28 mouse cellular contexts compared by ENCODE assay signal in the genomic region with DNA sequence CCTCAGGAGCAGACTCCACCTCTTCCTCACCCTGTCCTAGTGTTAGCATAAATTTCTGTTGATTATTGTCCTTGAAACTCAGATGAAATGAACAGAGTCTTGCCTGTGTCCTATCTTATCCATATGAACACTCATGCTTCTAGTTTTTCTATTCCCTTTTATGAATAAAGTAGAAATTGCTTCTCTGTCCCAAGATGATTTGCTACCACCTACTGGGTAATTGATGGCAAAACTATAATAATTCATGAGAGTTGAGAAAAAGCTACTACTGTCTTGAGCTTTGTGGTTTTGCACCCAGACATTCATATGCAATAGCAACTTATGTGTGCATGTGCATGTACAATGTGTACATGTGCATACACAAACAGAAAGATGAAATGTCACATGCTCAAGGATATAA. TPM values are rescaled to one million over a fixed set of nuclear protein-coding genes. Genes with fewer than 3 reads are reported as not detected.
DNase-seq lines count a peak whose midpoint lies in the region; ATAC-seq and TF ChIP-seq lines count a peak whose summit lies in the region.
"Had no signal": no experiment of that assay in that cellular context is flagged by ENCODE, and none has a peak within 500 bp of the region (broad histone marks: within the 10 kb centered on the region; RNA-seq: fewer than 3 reads in every experiment).

No protein-coding gene starts in this region.

- TF ChIP-seq CTCF in heart, adult 2 months (IDR thresholded peaks at IDR 0.05): 0 out of 2 replicates have a peak, but pooled peaks have one; percentile 2
- peak; percentile 53 for TF ChIP-seq CTCF in layer of hippocampus, adult 2 months (conservative IDR thresholded peaks at IDR 0.05)
- TF ChIP-seq CTCF in midbrain, postnatal 0 days (IDR thresholded peaks at IDR 0.05): peak; percentile 32; the same call in 1 of the 2 replicates
- TF ChIP-seq CTCF in stomach, postnatal 0 days (IDR thresholded peaks at IDR 0.05; ENCODE audit: low read depth): peak; percentile 52

- no peak overlapping the region for H3K9ac ChIP-seq in heart, adult 2 months (ENCODE audit: low read depth, low read length)
- no peak overlapping the region for H3K9ac ChIP-seq in midbrain, postnatal 0 days (replicated peaks; ENCODE audit: low read length, poor library complexity, severe bottlenecking)
- no peak overlapping the region for H3K9ac ChIP-seq in midbrain, embryonic 15.5 days
- no peak overlapping the region for H3K9ac ChIP-seq in stomach, postnatal 0 days (ENCODE audit: low read length)
- H3K9ac ChIP-seq: forebrain, embryonic 13.5 days; heart, embryonic 12.5 days; heart, embryonic 15.5 days; hindbrain, embryonic 14.5 days had no signal

- no peak for ATAC-seq in midbrain, postnatal 0 days (ENCODE audit: low FRiP score)
- ATAC-seq in midbrain, embryonic 15.5 days (replicated peaks): no peak
- ATAC-seq in stomach, postnatal 0 days (ENCODE audit: low FRiP score, low TSS enrichment): no peak
- ATAC-seq: activated CD4-positive, CD25-positive, alpha-beta regulatory T cell, adult 4 months; forebrain, embryonic 13.5 days; forebrain, embryonic 16.5 days had no signal

- TF ChIP-seq EP300 in heart, adult 2 months (IDR thresholded peaks at IDR 0.05; ENCODE audit: insufficient read depth, low read depth, low read length): no peak
- TF ChIP-seq EP300 in stomach, postnatal 0 days (optimal IDR thresholded peaks at IDR 0.05): no peak

- H3K79me2 ChIP-seq in heart, adult 2 months (replicated peaks; ENCODE audit: control insufficient read depth, insufficient read depth, low read length): no peaks in the 10 kb centered on the region

- H3K9me3 ChIP-seq in midbrain, postnatal 0 days (ENCODE audit: low read length): no peaks in the 10 kb centered on the region
- H3K9me3 ChIP-seq in midbrain, embryonic 15.5 days: no peaks in the 10 kb centered on the region
- no peaks in the 10 kb centered on the region for H3K9me3 ChIP-seq in stomach, postnatal 0 days (ENCODE audit: control insufficient read depth, low read length)
- H3K9me3 ChIP-seq: forebrain, embryonic 10.5 days; forebrain, embryonic 13.5 days; heart, embryonic 12.5 days; heart, embryonic 15.5 days; hindbrain, embryonic 10.5 days had no signal

- no peak overlapping the region for H3K27ac ChIP-seq in heart, adult 2 months
- H3K27ac ChIP-seq in layer of hippocampus, adult 2 months: no peak overlapping the region
- no peak overlapping the region for H3K27ac ChIP-seq in midbrain, postnatal 0 days (ENCODE audit: low read depth, low read length)
- no peak overlapping the region for H3K27ac ChIP-seq in midbrain, embryonic 15.5 days
- H3K27ac ChIP-seq in stomach, postnatal 0 days (replicated peaks): no peak overlapping the region
- H3K27ac ChIP-seq: forebrain, embryonic 10.5 days; forebrain, embryonic 13.5 days; heart, embryonic 15.5 days; hindbrain, embryonic 10.5 days; hindbrain, embryonic 14.5 days had no signal

- H3K4me1 ChIP-seq in heart, adult 2 months (ENCODE audit: control insufficient read depth, insufficient read depth, low read length): no peaks in the 10 kb centered on the region
- H3K4me1 ChIP-seq in midbrain, postnatal 0 days (ENCODE audit: insufficient read depth, low read length): no peaks in the 10 kb centered on the region
- no peaks in the 10 kb centered on the region for H3K4me1 ChIP-seq in midbrain, embryonic 15.5 days
- no peaks in the 10 kb centered on the region for H3K4me1 ChIP-seq in stomach, postnatal 0 days (replicated peaks; ENCODE audit: control insufficient read depth, insufficient read depth)
- H3K4me1 ChIP-seq: forebrain, embryonic 10.5 days; forebrain, embryonic 13.5 days; heart, embryonic 12.5 days; heart, embryonic 15.5 days; hindbrain, embryonic 10.5 days had no signal

- intact Hi-C loops in heart, adult 2 months (cut with DNase I): no loop called here

- H3K36me3 ChIP-seq in heart, adult 2 months (ENCODE audit: control insufficient read depth, insufficient read depth, low read length): no peaks in the 10 kb centered on the region
- no peaks in the 10 kb centered on the region for H3K36me3 ChIP-seq in midbrain, postnatal 0 days (ENCODE audit: insufficient read depth, low read length)
- H3K36me3 ChIP-seq in midbrain, embryonic 15.5 days (replicated peaks): no peaks in the 10 kb centered on the region
- H3K36me3 ChIP-seq in stomach, postnatal 0 days (ENCODE audit: control insufficient read depth, insufficient read depth, low read length): no peaks in the 10 kb centered on the region
- H3K36me3 ChIP-seq: forebrain, embryonic 10.5 days; heart, embryonic 12.5 days; heart, embryonic 15.5 days; hindbrain, embryonic 10.5 days had no signal

- no peaks in the 10 kb centered on the region for H3K27me3 ChIP-seq in heart, adult 2 months (ENCODE audit: control insufficient read depth, insufficient read depth, low read length)
- H3K27me3 ChIP-seq in midbrain, postnatal 0 days (ENCODE audit: insufficient read depth, low read length): no peaks in the 10 kb centered on the region
- no peaks in the 10 kb centered on the region for H3K27me3 ChIP-seq in midbrain, embryonic 15.5 days (replicated peaks)
- H3K27me3 ChIP-seq in stomach, postnatal 0 days (ENCODE audit: control insufficient read depth, insufficient read depth, low read length): no peaks in the 10 kb centered on the region
- H3K27me3 ChIP-seq: forebrain, embryonic 13.5 days; heart, embryonic 12.5 days; heart, embryonic 15.5 days had no signal

- no peak overlapping the region for H3K4me2 ChIP-seq in midbrain, postnatal 0 days (ENCODE audit: low read depth, low read length, poor library complexity, severe bottlenecking)
- no peak overlapping the region for H3K4me2 ChIP-seq in midbrain, embryonic 15.5 days
- no peak overlapping the region for H3K4me2 ChIP-seq in stomach, postnatal 0 days (replicated peaks; ENCODE audit: low read depth)
- H3K4me2 ChIP-seq: forebrain, embryonic 13.5 days; heart, embryonic 12.5 days; heart, embryonic 15.5 days; hindbrain, embryonic 14.5 days had no signal

- no peak for TF ChIP-seq POLR2A in heart, adult 2 months (IDR thresholded peaks at IDR 0.05; ENCODE audit: insufficient read depth, low read depth, low read length)

- no peak overlapping the region for H3K4me3 ChIP-seq in heart, adult 2 months
- H3K4me3 ChIP-seq in layer of hippocampus, adult 2 months: no peak overlapping the region
- H3K4me3 ChIP-seq in midbrain, postnatal 0 days (ENCODE audit: low read depth, low read length): no peak overlapping the region
- H3K4me3 ChIP-seq in midbrain, embryonic 15.5 days: no peak overlapping the region
- no peak overlapping the region for H3K4me3 ChIP-seq in stomach, postnatal 0 days (ENCODE audit: low read depth, low read length)
- H3K4me3 ChIP-seq: forebrain, embryonic 10.5 days; forebrain, embryonic 13.5 days; heart, embryonic 12.5 days; heart, embryonic 15.5 days; hindbrain, embryonic 10.5 days had no signal

- no peak for DNase-seq in heart, adult 2 months
- no peak for DNase-seq in heart, adult 8-10 months (ENCODE audit: low spot score)
- DNase-seq in layer of hippocampus, adult 2 months (ENCODE audit: low spot score in 2 of 2): no peak
- no peak for DNase-seq in layer of hippocampus, adult 9-10 months (ENCODE audit: low spot score)
- DNase-seq in midbrain, postnatal 0 days (ENCODE audit: low spot score): no peak
- DNase-seq in stomach, postnatal 0 days (ENCODE audit: low spot score): no peak
- no peak for DNase-seq in adrenal gland, adult (ENCODE audit: inconsistent age in 2 of 2, low spot score in 1 of 2)
- DNase-seq: adrenal gland, postnatal 10 days; adrenal gland, postnatal 36 days; B cell, adult 2 months; cerebellum, adult 18-20 months; cerebellum, adult 9-10 months; cerebellum, postnatal 14 days; gastrocnemius, postnatal 10 days; gastrocnemius, postnatal 36 days; heart, postnatal 10 days; heart, postnatal 36 days had no signal

RNA-seq across cellular contexts. Expression of a gene that starts 8.0 kb away (rescaled TPM):
- total RNA-seq in heart, adult 2 months (2021): 1 to 10 TPM in 1 of 2 experiments, under 1 TPM in 1; 0.76 to 1.0 TPM
- polyA plus RNA-seq in heart, adult 2 months (2012; rRNA removed): 2.1 and 2.2 TPM in 2 replicates
- 1 to 10 TPM in 2 of 4 experiments, under 1 TPM in 2; 0.59 to 1.9 (median 1.2) TPM for total RNA-seq in heart, adult 8-10 months (2022)
- under 1 TPM in 1 of 2 experiments, not detected in 1; 0.79 TPM for total RNA-seq in layer of hippocampus, adult 2 months (2021)
- total RNA-seq in midbrain, postnatal 0 days (2014; rRNA removed): 0.16 and 2.1 TPM in 2 replicates
- 1.9 and 2.5 TPM in 2 replicates for polyA plus RNA-seq in midbrain, postnatal 0 days (2015; fragmentation: Nextera tagmentation; extraction: Ambion mirVana)
- 3.8 and 5.4 TPM in 2 replicates for polyA plus RNA-seq in midbrain, embryonic 15.5 days (2015; fragmentation: Nextera tagmentation; extraction: Ambion mirVana)
- 13.6 and 15.0 TPM in 2 replicates for polyA plus RNA-seq in stomach, postnatal 0 days (2015; fragmentation: Nextera tagmentation; extraction: Ambion mirVana)
- total RNA-seq: granulocyte monocyte progenitor cell, adult 5-6 weeks; MEL had no signal
- polyA plus RNA-seq: activated CD4-positive, CD25-positive, alpha-beta regulatory T cell, adult 4 months; forebrain, embryonic 10.5 days had no signal

RNA-seq across cellular contexts. Expression of a gene that starts 29.7 kb away (rescaled TPM):
- total RNA-seq in heart, adult 2 months (2021): not detected
- 0.25 and 0.32 TPM in 2 replicates for polyA plus RNA-seq in heart, adult 2 months (2012; rRNA removed)
- under 1 TPM in 3 of 4 experiments, not detected in 1; 0.12 to 0.20 (median 0.13) TPM for total RNA-seq in heart, adult 8-10 months (2022)
- under 1 TPM in 1 of 2 experiments, not detected in 1; 0.10 TPM for total RNA-seq in layer of hippocampus, adult 2 months (2021)
- 0.11 TPM in 1 of 2 replicates, not detected in the other for total RNA-seq in midbrain, postnatal 0 days (2014; rRNA removed)
- polyA plus RNA-seq in midbrain, postnatal 0 days (2015; fragmentation: Nextera tagmentation; extraction: Ambion mirVana): 0.06 TPM in 1 of 2 replicates, not detected in the other
- polyA plus RNA-seq in midbrain, embryonic 15.5 days (2015; fragmentation: Nextera tagmentation; extraction: Ambion mirVana): 0.04 TPM in 1 of 2 replicates, not detected in the other
- polyA plus RNA-seq in stomach, postnatal 0 days (2015; fragmentation: Nextera tagmentation; extraction: Ambion mirVana): 0.08 and 0.10 TPM in 2 replicates
- total RNA-seq: adrenal gland, postnatal 10 days; granulocyte monocyte progenitor cell, adult 5-6 weeks; MEL had no signal
- polyA plus RNA-seq: activated CD4-positive, CD25-positive, alpha-beta regulatory T cell, adult 4 months; forebrain, embryonic 10.5 days; forebrain, embryonic 13.5 days; forebrain, embryonic 16.5 days; heart, embryonic 12.5 days had no signal

RNA-seq across cellular contexts. Expression of a gene that starts 31.3 kb away (rescaled TPM):
- 1 to 10 TPM; 5.7 to 8.0 TPM for total RNA-seq in heart, adult 2 months (2021)
- polyA plus RNA-seq in heart, adult 2 months (2012; rRNA removed): 0.35 and 1.5 TPM in 2 replicates
- 1 to 10 TPM; 1.5 to 5.5 (median 2.8) TPM for total RNA-seq in heart, adult 8-10 months (2022)
- 1 to 10 TPM in 1 of 2 experiments, not detected in 1; 1.5 TPM for total RNA-seq in layer of hippocampus, adult 2 months (2021)
- 0.22 and 1.3 TPM in 2 replicates for total RNA-seq in midbrain, postnatal 0 days (2014; rRNA removed)
- 1.3 and 1.9 TPM in 2 replicates for polyA plus RNA-seq in midbrain, postnatal 0 days (2015; fragmentation: Nextera tagmentation; extraction: Ambion mirVana)
- polyA plus RNA-seq in midbrain, embryonic 15.5 days (2015; fragmentation: Nextera tagmentation; extraction: Ambion mirVana): 3.3 and 3.9 TPM in 2 replicates
- 6.0 TPM in 2 replicates for polyA plus RNA-seq in stomach, postnatal 0 days (2015; fragmentation: Nextera tagmentation; extraction: Ambion mirVana)
- total RNA-seq: granulocyte monocyte progenitor cell, adult 5-6 weeks; MEL had no signal

Comparison
In these comparisons a context has a peak if more than half of its experiments do, and no peak if none do; other contexts are left out.
1. CTCF ChIP-seq: peak in every context shown above with its lines; median percentile 53 in layer of hippocampus, adult 2 months; 52 in stomach, postnatal 0 days; 32 in midbrain, postnatal 0 days; 2 in heart, adult 2 months.